Mouse (Mus musculus): Measurements from ENCODE around the gene Anxa9. TPM values are rescaled to one million over a fixed set of nuclear protein-coding genes. Genes with fewer than 3 reads are reported as not detected.

The Anxa9 gene
- polyA plus RNA-seq, 1 experiment from 2014 or later: 1.2 TPM

DNA sequence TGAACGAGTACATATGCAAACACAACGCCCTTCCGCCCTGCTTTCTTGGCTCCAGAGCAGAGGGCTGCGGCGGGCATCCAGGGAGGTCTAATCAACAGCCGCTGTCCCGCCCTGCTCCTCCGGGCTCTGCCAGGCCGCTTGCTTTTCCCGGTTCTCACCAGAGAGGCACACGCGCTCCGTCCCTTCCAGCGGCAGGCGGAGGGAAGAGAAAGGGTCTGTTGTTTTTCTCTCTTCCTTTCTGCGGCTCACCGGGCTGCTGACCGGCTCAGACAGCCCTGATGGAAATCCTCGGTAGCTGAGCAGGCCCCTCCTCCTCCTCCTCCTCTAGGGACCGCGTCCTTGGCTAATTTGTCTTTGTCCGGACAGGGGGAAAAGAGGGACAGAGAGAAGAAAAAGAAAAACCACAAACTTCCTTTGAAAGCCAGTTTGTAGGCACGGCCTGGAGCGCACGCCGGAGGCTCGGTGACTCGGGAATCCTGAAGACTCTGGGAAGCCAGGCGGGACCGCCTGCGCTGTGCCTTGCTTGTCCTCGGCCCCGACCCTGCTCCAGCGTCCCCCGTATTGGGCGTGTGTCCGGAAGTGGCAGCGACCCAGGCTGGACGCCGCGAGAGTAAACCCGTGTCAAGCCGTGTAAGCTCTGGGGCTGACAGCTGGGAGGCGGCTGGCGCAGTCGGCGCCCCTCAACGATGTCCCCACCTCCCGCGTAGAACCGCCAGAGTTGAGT, 23.9 kb downstream of the Anxa9 start:
- WGBS: under 1% methylated on average over 51 of the region's 51 CpGs
- peak; percentile 70 for ATAC-seq (ENCODE audit: insufficient read depth, low FRiP score, low TSS enrichment)
- 0 out of 2 replicates have a peak, but pooled peaks cover 5% of the 10 kb centered on the region for H3K4me1 ChIP-seq (ENCODE audit: control insufficient read depth, insufficient read depth, low read length)
- H3K4me3 ChIP-seq (ENCODE audit: low read depth, low read length): peak overlapping the region; percentile 65
- H3K9ac ChIP-seq (ENCODE audit: low read length): peak overlapping the region; percentile 71
- DNase-seq (ENCODE audit: low spot score): peak; percentile 88
- 0 out of 2 replicates have a peak, but pooled peaks cover under 1% of the 10 kb centered on the region for H3K36me3 ChIP-seq (ENCODE audit: control insufficient read depth, insufficient read depth, low read length)
- peak overlapping the region; percentile 91 for H3K27ac ChIP-seq (ENCODE audit: low read depth, low read length)
- H3K27me3 ChIP-seq (ENCODE audit: control insufficient read depth, insufficient read depth, low read length): no peaks in the 10 kb centered on the region
- H3K9me3 ChIP-seq (ENCODE audit: control insufficient read depth, low read length): no peaks in the 10 kb centered on the region
- peak overlapping the region; percentile 74 for H3K4me2 ChIP-seq (ENCODE audit: low read depth)

GRCm38 (mm10) chr3:95282381-95282864, 24.6 kb downstream of the Anxa9 start:
- peak overlapping the region; percentile 71 for H3K9ac ChIP-seq (ENCODE audit: low read length)
- H3K27me3 ChIP-seq (ENCODE audit: control insufficient read depth, insufficient read depth, low read length): no peaks in the 10 kb centered on the region
- H3K27ac ChIP-seq (ENCODE audit: low read depth, low read length): peak overlapping the region; percentile 91
- H3K4me2 ChIP-seq (ENCODE audit: low read depth): peak overlapping the region; percentile 74
- WGBS: 0% methylated on average over 11 of the region's 11 CpGs
- H3K4me1 ChIP-seq (ENCODE audit: control insufficient read depth, insufficient read depth, low read length): 0 out of 2 replicates have a peak, but pooled peaks cover 5% of the 10 kb centered on the region
- no peak for ATAC-seq (ENCODE audit: insufficient read depth, low FRiP score, low TSS enrichment)
- no peak for DNase-seq (ENCODE audit: low spot score)
- H3K4me3 ChIP-seq (ENCODE audit: low read depth, low read length): peak overlapping the region; percentile 65
- H3K9me3 ChIP-seq (ENCODE audit: control insufficient read depth, low read length): no peaks in the 10 kb centered on the region
- H3K36me3 ChIP-seq (ENCODE audit: control insufficient read depth, insufficient read depth, low read length): no peaks in the 10 kb centered on the region

GRCm38 (mm10) chr3:95281216-95282126, 25.5 kb downstream of the Anxa9 start, which contains the start of the genes Mindy1 and Prune1:
Gene Mindy1 (plus strand): TSS chr3:95281345.
Gene Prune1 (minus strand): TSS chr3:95282076.
- H3K36me3 ChIP-seq (ENCODE audit: control insufficient read depth, insufficient read depth, low read length): no peaks in the 10 kb centered on the region
- ATAC-seq (ENCODE audit: insufficient read depth, low FRiP score, low TSS enrichment) (peak; percentile 89), DNase-seq (ENCODE audit: low spot score) (peak; percentile 98)
- no peaks in the 10 kb centered on the region for H3K9me3 ChIP-seq (ENCODE audit: control insufficient read depth, low read length)
- peak within 1 kb of the TSS; percentile 91 for H3K27ac ChIP-seq (ENCODE audit: low read depth, low read length)
- WGBS: under 1% methylated on average over 53 of the region's 53 CpGs
- H3K4me2 ChIP-seq (ENCODE audit: low read depth): peak within 1 kb of the TSS; percentile 74
- no peaks in the 10 kb centered on the region for H3K27me3 ChIP-seq (ENCODE audit: control insufficient read depth, insufficient read depth, low read length)
- H3K4me1 ChIP-seq (ENCODE audit: control insufficient read depth, insufficient read depth, low read length): 0 out of 2 replicates have a peak, but pooled peaks cover 5% of the 10 kb centered on the region
- H3K4me3 ChIP-seq (ENCODE audit: low read depth, low read length): peak within 1 kb of the TSS; percentile 65
- peak within 1 kb of the TSS; percentile 87 for H3K9ac ChIP-seq (ENCODE audit: low read length)

DNA sequence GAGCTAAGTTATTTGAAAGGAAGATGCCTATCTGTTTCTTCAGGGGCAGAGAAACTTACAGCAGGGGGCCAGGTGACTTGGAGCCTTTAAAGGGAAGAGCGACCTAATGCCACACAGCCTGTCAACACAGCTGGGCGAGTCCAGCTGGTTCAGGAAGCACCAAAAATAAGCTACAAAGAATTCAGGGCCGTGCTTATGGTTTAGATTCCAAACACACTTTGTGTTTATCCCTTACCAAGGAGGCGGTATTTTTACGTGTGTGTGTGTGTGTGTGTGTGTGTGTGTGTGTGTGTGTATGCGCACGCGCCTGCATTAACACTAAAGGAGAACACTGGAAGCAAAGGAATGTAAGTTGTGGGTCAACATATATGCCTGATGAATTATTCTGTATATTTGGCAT, 26.2 kb downstream of the Anxa9 start:
- no peaks in the 10 kb centered on the region for H3K36me3 ChIP-seq (ENCODE audit: control insufficient read depth, insufficient read depth, low read length)
- H3K9me3 ChIP-seq (ENCODE audit: control insufficient read depth, low read length): no peaks in the 10 kb centered on the region
- H3K4me1 ChIP-seq (ENCODE audit: control insufficient read depth, insufficient read depth, low read length): 0 out of 2 replicates have a peak, but pooled peaks cover 5% of the 10 kb centered on the region
- 0 out of 2 replicates have a peak overlapping the region, but pooled peaks have one; percentile 51 for H3K27ac ChIP-seq (ENCODE audit: low read depth, low read length)
- DNase-seq (ENCODE audit: low spot score) (peak; percentile 26), ATAC-seq (ENCODE audit: insufficient read depth, low FRiP score, low TSS enrichment) (no peak)
- H3K9ac ChIP-seq (ENCODE audit: low read length): peak overlapping the region; percentile 87
- H3K27me3 ChIP-seq (ENCODE audit: control insufficient read depth, insufficient read depth, low read length): no peaks in the 10 kb centered on the region
- H3K4me2 ChIP-seq (ENCODE audit: low read depth): peak overlapping the region; percentile 74
- WGBS: 31% methylated on average over 8 of the region's 8 CpGs
- peak overlapping the region; percentile 65 for H3K4me3 ChIP-seq (ENCODE audit: low read depth, low read length)

GRCm38 (mm10) chr3:95277149-95277551, 29.8 kb downstream of the Anxa9 start:
- Histone ChIP-seq H3K4me3 (ENCODE audit: low read depth, low read length) (no peak overlapping the region), H3K9me3 (ENCODE audit: control insufficient read depth, low read length) (no peaks in the 10 kb centered on the region), H3K36me3 (ENCODE audit: control insufficient read depth, insufficient read depth, low read length) (no peaks in the 10 kb centered on the region; the same call in 1 of the 2 replicates), H3K27ac (ENCODE audit: low read depth, low read length) (no peak overlapping the region), H3K4me2 (ENCODE audit: low read depth) (no peak overlapping the region), H3K27me3 (ENCODE audit: control insufficient read depth, insufficient read depth, low read length) (no peaks in the 10 kb centered on the region), H3K9ac (ENCODE audit: low read length) (no peak overlapping the region), H3K4me1 (ENCODE audit: control insufficient read depth, insufficient read depth, low read length) (no peaks in the 10 kb centered on the region)
- 94% methylated on average over 1 of the region's 1 CpGs for WGBS
- no peak for DNase-seq (ENCODE audit: low spot score)
- no peak for ATAC-seq (ENCODE audit: insufficient read depth, low FRiP score, low TSS enrichment)

- DNase-seq (ENCODE audit: low spot score) (no peak), ATAC-seq (ENCODE audit: insufficient read depth, low FRiP score, low TSS enrichment) (no peak)
- Histone ChIP-seq H3K36me3 (ENCODE audit: control insufficient read depth, insufficient read depth, low read length) (no peaks in the 10 kb centered on the region; the same call in 1 of the 2 replicates), H3K27me3 (ENCODE audit: control insufficient read depth, insufficient read depth, low read length) (no peaks in the 10 kb centered on the region), H3K9ac (ENCODE audit: low read length) (no peak overlapping the region), H3K9me3 (ENCODE audit: control insufficient read depth, low read length) (no peaks in the 10 kb centered on the region), H3K4me1 (ENCODE audit: control insufficient read depth, insufficient read depth, low read length) (no peaks in the 10 kb centered on the region), H3K27ac (ENCODE audit: low read depth, low read length) (no peak overlapping the region), H3K4me2 (ENCODE audit: low read depth) (no peak overlapping the region), H3K4me3 (ENCODE audit: low read depth, low read length) (no peak overlapping the region)
- 78% methylated on average over 5 of the region's 5 CpGs for WGBS
These were observed 30.5 kb downstream of the Anxa9 start for GRCm38 (mm10) chr3:95276428-95276934.

DNA sequence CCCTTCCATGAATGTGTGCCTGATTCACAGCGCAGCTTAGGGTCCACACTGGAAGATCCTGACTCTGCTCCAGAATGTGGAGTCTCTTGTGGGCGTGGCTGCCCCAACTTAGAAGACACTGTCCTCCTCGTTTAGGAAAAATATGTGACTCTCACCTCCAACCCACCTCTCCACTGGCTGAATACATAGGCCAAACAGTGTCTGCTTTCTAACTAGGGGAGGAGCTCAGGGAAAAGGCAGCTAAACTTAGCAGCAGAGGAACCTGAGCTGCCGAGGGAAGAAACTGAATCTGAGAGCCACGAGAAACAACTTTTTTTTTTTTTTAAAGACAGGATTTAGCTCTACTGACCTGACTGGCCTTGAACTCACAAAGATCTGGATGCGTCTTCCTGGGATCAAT, 31.8 kb downstream of the Anxa9 start:
- WGBS: 82% methylated on average over 6 of the region's 6 CpGs
- no peak overlapping the region for H3K4me3 ChIP-seq (ENCODE audit: low read depth, low read length)

GRCm38 (mm10) chr3:95274453-95274852, 32.5 kb downstream of the Anxa9 start:
- ATAC-seq (ENCODE audit: insufficient read depth, low FRiP score, low TSS enrichment): no peak
- Histone ChIP-seq H3K4me3 (ENCODE audit: low read depth, low read length) (no peak overlapping the region), H3K27ac (ENCODE audit: low read depth, low read length) (no peak overlapping the region), H3K4me1 (ENCODE audit: control insufficient read depth, insufficient read depth, low read length) (no peaks in the 10 kb centered on the region), H3K27me3 (ENCODE audit: control insufficient read depth, insufficient read depth, low read length) (no peaks in the 10 kb centered on the region), H3K4me2 (ENCODE audit: low read depth) (no peak overlapping the region), H3K9me3 (ENCODE audit: control insufficient read depth, low read length) (no peaks in the 10 kb centered on the region), H3K36me3 (ENCODE audit: control insufficient read depth, insufficient read depth, low read length) (no peaks in the 10 kb centered on the region; the same call in 1 of the 2 replicates), H3K9ac (ENCODE audit: low read length) (no peak overlapping the region)
- 93% methylated on average over 4 of the region's 4 CpGs for WGBS
- no peak for DNase-seq (ENCODE audit: low spot score)

More for the DNA sequence above, 31.8 kb downstream of the Anxa9 start:
- H3K4me2 ChIP-seq (ENCODE audit: low read depth): no peak overlapping the region
- ATAC-seq (ENCODE audit: insufficient read depth, low FRiP score, low TSS enrichment) (no peak), DNase-seq (ENCODE audit: low spot score) (no peak)
- H3K27me3 ChIP-seq (ENCODE audit: control insufficient read depth, insufficient read depth, low read length): no peaks in the 10 kb centered on the region
- H3K36me3 ChIP-seq (ENCODE audit: control insufficient read depth, insufficient read depth, low read length): no peaks in the 10 kb centered on the region; the same call in 1 of the 2 replicates
- H3K9ac ChIP-seq (ENCODE audit: low read length): no peak overlapping the region
- no peak overlapping the region for H3K27ac ChIP-seq (ENCODE audit: low read depth, low read length)
- no peaks in the 10 kb centered on the region for H3K9me3 ChIP-seq (ENCODE audit: control insufficient read depth, low read length)
- no peaks in the 10 kb centered on the region for H3K4me1 ChIP-seq (ENCODE audit: control insufficient read depth, insufficient read depth, low read length)

All from neural tube, embryonic 11.5 days (tissue).